ENCODE assay signal across 28 mouse cellular contexts in genomic region chr3:88700247-88700646, GRCm38 (mm10). TPM values are rescaled to one million over a fixed set of nuclear protein-coding genes. Genes with fewer than 3 reads are reported as not detected.
"Had no signal": no experiment of that assay in that cellular context is flagged by ENCODE, and none has a peak within 500 bp of the region (broad histone marks: within the 10 kb centered on the region; RNA-seq: fewer than 3 reads in every experiment).

No protein-coding gene starts in this region.

- H3K9ac ChIP-seq: limb, embryonic 12.5 days; limb, embryonic 15.5 days; liver, embryonic 14.5 days; liver, postnatal 0 days; lung, embryonic 14.5 days; midbrain, embryonic 13.5 days had no signal

- H3K27ac ChIP-seq: limb, embryonic 12.5 days; limb, embryonic 15.5 days; liver, embryonic 14.5 days; macrophage; midbrain, embryonic 13.5 days had no signal

- H3K4me3 ChIP-seq: limb, embryonic 12.5 days; limb, embryonic 15.5 days; midbrain, embryonic 13.5 days had no signal

- H3K4me1 ChIP-seq: limb, embryonic 12.5 days; limb, embryonic 15.5 days; midbrain, embryonic 13.5 days had no signal

- DNase-seq: kidney, postnatal 14 days; kidney, postnatal 4 days; left cerebral cortex, postnatal 4 days; liver, postnatal 0 days; lung, embryonic 14.5 days; thymus, adult 18-20 months; thymus, postnatal 36 days had no signal

- H3K4me2 ChIP-seq: limb, embryonic 12.5 days; limb, embryonic 15.5 days; liver, embryonic 11.5 days; lung, embryonic 14.5 days; midbrain, embryonic 13.5 days had no signal

- H3K9me3 ChIP-seq: limb, embryonic 12.5 days; limb, embryonic 15.5 days; midbrain, embryonic 13.5 days had no signal

- ATAC-seq: liver, postnatal 0 days; lung, postnatal 0 days; midbrain, embryonic 13.5 days had no signal

- H3K27me3 ChIP-seq: limb, embryonic 12.5 days; limb, embryonic 15.5 days; midbrain, embryonic 13.5 days had no signal

RNA-seq across cellular contexts. Expression of gene Rxfp4, which starts 47.3 kb away (rescaled TPM):
- total RNA-seq: layer of hippocampus, adult 18-20 months; layer of hippocampus, postnatal 14 days; left cerebral cortex, adult 8-10 months; left cerebral cortex, postnatal 14 days; left cerebral cortex, postnatal 4 days; megakaryocyte, adult 5-6 weeks; midbrain, postnatal 0 days had no signal
- polyA plus RNA-seq: kidney, embryonic 16.5 days; limb, embryonic 12.5 days; liver, embryonic 11.5 days; liver, embryonic 14.5 days; liver, postnatal 0 days; lung, embryonic 14.5 days; macrophage; midbrain, embryonic 13.5 days; midbrain, postnatal 0 days; neural tube, embryonic 11.5 days; neural tube, embryonic 14.5 days; small intestine, adult 2 months; spleen, adult 2 months; stomach, embryonic 16.5 days; testis, adult 2 months; urinary bladder, adult 2 months had no signal
